Mouse (Mus musculus): ENCODE data around the gene Pik3ap1.

The Pik3ap1 gene

GRCm38 (mm10) chr19:41282718-41283117, 102.2 kb downstream of the Pik3ap1 start:
- DNase-seq (ENCODE audit: low read depth, low spot score) = no peak

- DNase-seq (ENCODE audit: low read depth, low spot score) = no peak
These were observed 102.7 kb downstream of the Pik3ap1 start for GRCm38 (mm10) chr19:41282216-41282615.

GRCm38 (mm10) chr19:41279724-41280244, 105.1 kb downstream of the Pik3ap1 start:
- DNase-seq (ENCODE audit: low read depth, low spot score) = no peak

- DNase-seq (ENCODE audit: low read depth, low spot score) = no peak
These were observed 106.3 kb downstream of the Pik3ap1 start for GRCm38 (mm10) chr19:41278606-41279005.

GRCm38 (mm10) chr19:41275588-41275987, 109.3 kb downstream of the Pik3ap1 start:
- DNase-seq (ENCODE audit: low read depth, low spot score) = no peak

- no peak for DNase-seq (ENCODE audit: low read depth, low spot score)
These were observed 114.0 kb downstream of the Pik3ap1 start for GRCm38 (mm10) chr19:41270906-41271305.

GRCm38 (mm10) chr19:41270151-41270727, 114.7 kb downstream of the Pik3ap1 start:
- peak; percentile 6 for DNase-seq (ENCODE audit: low read depth, low spot score)

- no peak for DNase-seq (ENCODE audit: low read depth, low spot score)
These were observed 118.5 kb downstream of the Pik3ap1 start for GRCm38 (mm10) chr19:41266251-41266901.

GRCm38 (mm10) chr19:41264331-41264799, 120.5 kb downstream of the Pik3ap1 start:
- DNase-seq (ENCODE audit: low read depth, low spot score) = no peak

- peak; percentile 72 for DNase-seq (ENCODE audit: low read depth, low spot score)
These were observed 121.1 kb downstream of the Pik3ap1 start, which contains the start of gene Tm9sf3 for GRCm38 (mm10) chr19:41263630-41264295. Tm9sf3 (minus strand) TSS chr19:41263997.

GRCm38 (mm10) chr19:41262712-41263629, 121.9 kb downstream of the Pik3ap1 start:
- peak; percentile 30 for DNase-seq (ENCODE audit: low read depth, low spot score)

GRCm38 (mm10) chr19:41260736-41261135, 124.2 kb downstream of the Pik3ap1 start:
- DNase-seq (ENCODE audit: low read depth, low spot score) = no peak

GRCm38 (mm10) chr19:41259256-41259655, 125.6 kb downstream of the Pik3ap1 start:
- no peak for DNase-seq (ENCODE audit: low read depth, low spot score)

- peak; percentile 55 for DNase-seq (ENCODE audit: low read depth, low spot score)
These were observed 126.2 kb downstream of the Pik3ap1 start for GRCm38 (mm10) chr19:41258707-41259106.

- DNase-seq (ENCODE audit: low read depth, low spot score) = no peak
These were observed 130.3 kb downstream of the Pik3ap1 start for GRCm38 (mm10) chr19:41254584-41254983.

GRCm38 (mm10) chr19:41248968-41249367, 135.9 kb downstream of the Pik3ap1 start:
- no peak for DNase-seq (ENCODE audit: low read depth, low spot score)

- DNase-seq (ENCODE audit: low read depth, low spot score) = no peak
These were observed 136.6 kb downstream of the Pik3ap1 start for GRCm38 (mm10) chr19:41248271-41248670.

GRCm38 (mm10) chr19:41246271-41246670, 138.6 kb downstream of the Pik3ap1 start:
- DNase-seq (ENCODE audit: low read depth, low spot score) = no peak

- DNase-seq (ENCODE audit: low read depth, low spot score) = peak; percentile 39
These were observed 140.3 kb downstream of the Pik3ap1 start for GRCm38 (mm10) chr19:41244581-41244980.

- no peak for DNase-seq (ENCODE audit: low read depth, low spot score)
These were observed 142.9 kb downstream of the Pik3ap1 start for GRCm38 (mm10) chr19:41241997-41242396.

- DNase-seq (ENCODE audit: low read depth, low spot score) = no peak
These were observed 151.2 kb downstream of the Pik3ap1 start for GRCm38 (mm10) chr19:41233698-41234097.

Measured in forelimb bud, embryonic 11.5 days (tissue).